Mouse (Mus musculus): ENCODE measurements around the gene Dst.

DNA sequence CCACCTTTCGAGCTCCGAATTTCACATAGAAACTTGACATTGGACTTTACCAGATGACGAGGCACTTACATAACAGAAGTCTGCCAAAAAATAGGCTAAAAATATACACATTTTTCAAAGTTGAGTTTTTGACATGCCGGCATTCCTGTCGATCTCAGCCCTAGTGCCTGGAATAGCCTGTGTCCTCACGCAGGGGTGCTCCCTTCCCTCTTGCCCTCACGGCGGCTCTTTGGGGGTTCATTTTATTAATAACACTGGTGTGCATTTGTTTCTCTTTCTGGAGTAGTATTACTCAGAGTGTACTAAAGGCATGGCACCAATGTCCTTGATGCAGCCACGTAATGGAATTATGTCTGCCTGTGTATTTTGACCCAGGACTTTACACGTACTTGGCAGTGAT lies 146.9 kb downstream of the Dst start:
- TF ChIP-seq CTCF (IDR thresholded peaks at IDR 0.05; ENCODE audit: low read depth) = no peak
- TF ChIP-seq EP300 (IDR thresholded peaks at IDR 0.05; ENCODE audit: low read depth) = no peak

Measured in heart, postnatal 0 days (tissue).